Mouse (Mus musculus): ENCODE results near the gene Lmcd1.

The Lmcd1 gene

GRCm38 (mm10) chr6:112295269-112295668 is 21.7 kb downstream of the Lmcd1 start:
- H3K36me3 ChIP-seq (ENCODE audit: insufficient read depth, low read length), result no peaks in the 10 kb centered on the region
- TF ChIP-seq NANOG (IDR thresholded peaks at IDR 0.05; ENCODE audit: borderline replicate concordance, low read length), result no peak
- no peak for TF ChIP-seq POU5F1 (IDR thresholded peaks at IDR 0.05; ENCODE audit: borderline replicate concordance, low read length)
- TF ChIP-seq CTCF (conservative IDR thresholded peaks at IDR 0.05; ENCODE audit: low read length), result no peak
- no peaks in the 10 kb centered on the region for H3K27me3 ChIP-seq (ENCODE audit: insufficient read depth, low read length)
- H3K4me3 ChIP-seq (replicated peaks; ENCODE audit: low read length), result no peak overlapping the region
- no peaks in the 10 kb centered on the region for H3K9me3 ChIP-seq (ENCODE audit: low read length)
- peaks cover 4% of the 10 kb centered on the region for H3K4me1 ChIP-seq (replicated peaks; ENCODE audit: low read depth, low read length)

DNA sequence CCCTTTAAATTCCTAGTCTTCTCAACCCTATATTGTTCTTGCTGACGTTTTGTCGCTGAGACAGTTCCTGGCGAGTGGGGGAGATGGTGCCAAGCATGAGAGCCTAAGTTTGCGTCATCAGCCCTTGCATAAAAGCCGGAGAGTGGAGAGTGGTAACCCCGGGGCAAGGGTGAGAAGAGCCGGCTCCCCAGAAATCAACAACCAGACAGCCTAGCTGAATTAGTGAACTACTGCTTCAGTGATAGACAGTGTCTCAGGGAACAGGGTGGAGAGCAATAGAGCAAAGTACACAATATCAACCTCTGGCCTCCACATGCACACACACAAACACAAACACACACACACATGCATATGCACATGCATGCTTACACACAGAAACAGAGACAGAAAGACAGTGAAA is 26.6 kb downstream of the Lmcd1 start:
- H3K9me3 ChIP-seq (ENCODE audit: low read length), result no peaks in the 10 kb centered on the region
- H3K27me3 ChIP-seq (ENCODE audit: insufficient read depth, low read length), result 0 out of 2 replicates have a peak, but pooled peaks cover 3% of the 10 kb centered on the region
- TF ChIP-seq POU5F1 (IDR thresholded peaks at IDR 0.05; ENCODE audit: borderline replicate concordance, low read length), result no peak
- TF ChIP-seq NANOG (IDR thresholded peaks at IDR 0.05; ENCODE audit: borderline replicate concordance, low read length), result no peak
- no peak for TF ChIP-seq CTCF (conservative IDR thresholded peaks at IDR 0.05; ENCODE audit: low read length)
- peaks cover 47% of the 10 kb centered on the region for H3K4me1 ChIP-seq (replicated peaks; ENCODE audit: low read depth, low read length)
- no peaks in the 10 kb centered on the region for H3K36me3 ChIP-seq (ENCODE audit: insufficient read depth, low read length)
- H3K4me3 ChIP-seq (replicated peaks; ENCODE audit: low read length), result no peak overlapping the region

- 0 out of 2 replicates have a peak, but pooled peaks cover 3% of the 10 kb centered on the region for H3K27me3 ChIP-seq (ENCODE audit: insufficient read depth, low read length)
- H3K36me3 ChIP-seq (ENCODE audit: insufficient read depth, low read length), result no peaks in the 10 kb centered on the region
- no peak overlapping the region for H3K4me3 ChIP-seq (replicated peaks; ENCODE audit: low read length)
- H3K4me1 ChIP-seq (replicated peaks; ENCODE audit: low read depth, low read length), result peaks cover 50% of the 10 kb centered on the region
- TF ChIP-seq NANOG (IDR thresholded peaks at IDR 0.05; ENCODE audit: borderline replicate concordance, low read length) (peak; percentile 65; the same call in 1 of the 2 replicates), CTCF (conservative IDR thresholded peaks at IDR 0.05; ENCODE audit: low read length) (no peak)
- H3K9me3 ChIP-seq (ENCODE audit: low read length), result no peaks in the 10 kb centered on the region
Measured at GRCm38 (mm10) chr6:112300633-112301032, 27.1 kb downstream of the Lmcd1 start.

DNA sequence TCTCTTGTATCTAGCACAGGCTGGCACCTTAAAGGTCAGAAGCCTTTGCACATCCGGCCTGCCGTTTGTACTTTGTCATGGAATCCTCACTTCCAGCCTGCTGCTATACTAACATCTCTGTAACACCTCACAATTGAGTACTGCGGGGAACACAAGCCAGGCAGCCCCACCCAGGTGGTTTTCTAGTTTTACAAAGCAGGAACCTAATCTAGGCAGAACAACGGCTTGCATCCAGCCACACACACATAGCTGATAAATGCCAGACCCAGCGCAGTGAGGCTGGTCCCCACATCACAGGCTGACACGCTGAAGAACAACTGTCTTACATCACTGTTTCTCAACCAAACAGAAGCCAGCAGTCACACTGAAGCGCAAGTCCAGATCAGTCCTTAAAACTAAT is 28.7 kb downstream of the Lmcd1 start:
- no peak for TF ChIP-seq NANOG (IDR thresholded peaks at IDR 0.05; ENCODE audit: borderline replicate concordance, low read length)
- TF ChIP-seq CTCF (conservative IDR thresholded peaks at IDR 0.05; ENCODE audit: low read length), result no peak
- no peak for TF ChIP-seq POU5F1 (IDR thresholded peaks at IDR 0.05; ENCODE audit: borderline replicate concordance, low read length)
- no peaks in the 10 kb centered on the region for H3K9me3 ChIP-seq (ENCODE audit: low read length)
- H3K36me3 ChIP-seq (ENCODE audit: insufficient read depth, low read length), result no peaks in the 10 kb centered on the region
- H3K27me3 ChIP-seq (ENCODE audit: insufficient read depth, low read length), result 0 out of 2 replicates have a peak, but pooled peaks cover 3% of the 10 kb centered on the region
- peaks cover 50% of the 10 kb centered on the region for H3K4me1 ChIP-seq (replicated peaks; ENCODE audit: low read depth, low read length)
- H3K4me3 ChIP-seq (replicated peaks; ENCODE audit: low read length), result no peak overlapping the region

GRCm38 (mm10) chr6:112302814-112303383 is 29.3 kb downstream of the Lmcd1 start:
- TF ChIP-seq POU5F1 (IDR thresholded peaks at IDR 0.05; ENCODE audit: borderline replicate concordance, low read length) (no peak), NANOG (IDR thresholded peaks at IDR 0.05; ENCODE audit: borderline replicate concordance, low read length) (no peak), CTCF (conservative IDR thresholded peaks at IDR 0.05; ENCODE audit: low read length) (no peak)
- H3K4me1 ChIP-seq (replicated peaks; ENCODE audit: low read depth, low read length), result peaks cover 50% of the 10 kb centered on the region
- no peaks in the 10 kb centered on the region for H3K9me3 ChIP-seq (ENCODE audit: low read length)
- 0 out of 2 replicates have a peak, but pooled peaks cover 3% of the 10 kb centered on the region for H3K27me3 ChIP-seq (ENCODE audit: insufficient read depth, low read length)
- no peak overlapping the region for H3K4me3 ChIP-seq (replicated peaks; ENCODE audit: low read length)
- H3K36me3 ChIP-seq (ENCODE audit: insufficient read depth, low read length), result no peaks in the 10 kb centered on the region

DNA sequence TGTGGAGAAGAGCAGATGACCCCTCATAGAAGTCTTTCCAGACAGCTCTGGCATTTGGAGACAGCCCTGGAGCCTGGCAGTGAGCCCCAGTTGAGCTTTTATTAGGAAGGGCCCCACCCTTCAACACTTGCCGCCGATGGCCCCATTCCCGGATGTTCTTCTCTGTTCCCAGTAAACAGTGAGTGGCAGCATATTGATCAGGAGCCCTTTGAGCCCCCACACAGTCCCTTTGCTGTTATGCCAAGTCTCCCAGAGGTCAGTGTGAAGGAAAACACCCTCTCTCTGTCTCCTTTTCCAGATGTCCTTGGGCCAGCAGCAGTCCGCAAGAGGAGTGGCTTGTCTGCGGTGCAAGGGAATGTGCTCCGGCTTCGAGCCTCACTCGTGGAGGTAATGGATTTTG is 31.2 kb downstream of the Lmcd1 start:
- TF ChIP-seq NANOG (IDR thresholded peaks at IDR 0.05; ENCODE audit: borderline replicate concordance, low read length) (no peak), POU5F1 (IDR thresholded peaks at IDR 0.05; ENCODE audit: borderline replicate concordance, low read length) (no peak), CTCF (conservative IDR thresholded peaks at IDR 0.05; ENCODE audit: low read length) (no peak)
- H3K36me3 ChIP-seq (ENCODE audit: insufficient read depth, low read length), result no peaks in the 10 kb centered on the region
- 0 out of 2 replicates have a peak, but pooled peaks cover 3% of the 10 kb centered on the region for H3K27me3 ChIP-seq (ENCODE audit: insufficient read depth, low read length)
- no peaks in the 10 kb centered on the region for H3K9me3 ChIP-seq (ENCODE audit: low read length)
- H3K4me3 ChIP-seq (replicated peaks; ENCODE audit: low read length), result no peak overlapping the region
- peaks cover 50% of the 10 kb centered on the region for H3K4me1 ChIP-seq (replicated peaks; ENCODE audit: low read depth, low read length)

GRCm38 (mm10) chr6:112309330-112309938 is 35.9 kb downstream of the Lmcd1 start:
- H3K27me3 ChIP-seq (ENCODE audit: insufficient read depth, low read length), result peaks cover 9% of the 10 kb centered on the region; the same call in 1 of the 2 replicates
- no peaks in the 10 kb centered on the region for H3K36me3 ChIP-seq (ENCODE audit: insufficient read depth, low read length)
- TF ChIP-seq NANOG (IDR thresholded peaks at IDR 0.05; ENCODE audit: borderline replicate concordance, low read length) (no peak), POU5F1 (IDR thresholded peaks at IDR 0.05; ENCODE audit: borderline replicate concordance, low read length) (no peak), CTCF (conservative IDR thresholded peaks at IDR 0.05; ENCODE audit: low read length) (no peak)
- no peaks in the 10 kb centered on the region for H3K9me3 ChIP-seq (ENCODE audit: low read length)
- no peak overlapping the region for H3K4me3 ChIP-seq (replicated peaks; ENCODE audit: low read length)
- H3K4me1 ChIP-seq (replicated peaks; ENCODE audit: low read depth, low read length), result peaks cover 10% of the 10 kb centered on the region

- no peak overlapping the region for H3K4me3 ChIP-seq (replicated peaks; ENCODE audit: low read length)
- H3K9me3 ChIP-seq (ENCODE audit: low read length), result no peaks in the 10 kb centered on the region
- H3K27me3 ChIP-seq (ENCODE audit: insufficient read depth, low read length), result peaks cover 6% of the 10 kb centered on the region; the same call in 1 of the 2 replicates
- TF ChIP-seq POU5F1 (IDR thresholded peaks at IDR 0.05; ENCODE audit: borderline replicate concordance, low read length) (no peak), CTCF (conservative IDR thresholded peaks at IDR 0.05; ENCODE audit: low read length) (no peak), NANOG (IDR thresholded peaks at IDR 0.05; ENCODE audit: borderline replicate concordance, low read length) (no peak)
- no peaks in the 10 kb centered on the region for H3K4me1 ChIP-seq (replicated peaks; ENCODE audit: low read depth, low read length)
- H3K36me3 ChIP-seq (ENCODE audit: insufficient read depth, low read length), result no peaks in the 10 kb centered on the region
Measured at GRCm38 (mm10) chr6:112311385-112311784, 37.8 kb downstream of the Lmcd1 start.

Measured in E14TG2a.4 (cell line).